Mouse (Mus musculus): ENCODE results near the gene Zc3h14.

GRCm38 (mm10) chr12:98834879-98835278 lies 88.1 kb downstream of the Zc3h14 start:
- TF ChIP-seq GATA1 (IDR thresholded peaks at IDR 0.05; ENCODE audit: borderline replicate concordance, low read length) (no peak), FLI1 (IDR thresholded peaks at IDR 0.05; ENCODE audit: low read length) (no peak)

Measured in megakaryocyte, embryonic 14.5 days (primary cell).